Mouse (Mus musculus): ENCODE measurements around the gene Nipsnap1. TPM values are rescaled to one million over a fixed set of nuclear protein-coding genes. Genes with fewer than 3 reads are reported as not detected.

Nipsnap1 gene
- polyA plus RNA-seq, 1 experiment from 2014 or later: 136 TPM

- H3K9me3 ChIP-seq (ENCODE audit: low read length): no peaks in the 10 kb centered on the region
- no peaks in the 10 kb centered on the region for H3K27me3 ChIP-seq (ENCODE audit: insufficient read depth, low read length)
- ATAC-seq: peak; percentile 99
- H3K4me1 ChIP-seq (ENCODE audit: insufficient read depth): peaks cover 12% of the 10 kb centered on the region
- TF ChIP-seq EP300 (IDR thresholded peaks at IDR 0.05; ENCODE audit: low read depth): peak; percentile 51; the same call in 1 of the 2 replicates
- no peak for TF ChIP-seq CTCF (IDR thresholded peaks at IDR 0.05; ENCODE audit: low read depth)
- H3K4me3 ChIP-seq (ENCODE audit: low read depth, low read length): peak within 1 kb of the TSS; percentile 86
- peak within 1 kb of the TSS; percentile 89 for H3K4me2 ChIP-seq (ENCODE audit: low read depth, low read length)
- DNase-seq: peak; percentile 95
- WGBS (ENCODE audit: insufficient replicate concordance): under 1% methylated on average over 60 of the region's 60 CpGs
- H3K27ac ChIP-seq (ENCODE audit: low read depth): peak within 1 kb of the TSS; percentile 90
- peak within 1 kb of the TSS; percentile 94 for H3K9ac ChIP-seq (replicated peaks)
- no peaks in the 10 kb centered on the region for H3K36me3 ChIP-seq (replicated peaks; ENCODE audit: insufficient read depth, low read length)
Measured at GRCm38 (mm10) chr11:4849258-4849943, 24.4 kb upstream of the Nipsnap1 start, which contains the start of gene Nf2. Gene Nf2, minus strand, starts transcription at chr11:4849536.

GRCm38 (mm10) chr11:4850404-4850803 is 23.3 kb upstream of the Nipsnap1 start:
- Histone ChIP-seq H3K4me3 (ENCODE audit: low read depth, low read length) (no peak overlapping the region), H3K36me3 (replicated peaks; ENCODE audit: insufficient read depth, low read length) (no peaks in the 10 kb centered on the region), H3K4me2 (ENCODE audit: low read depth, low read length) (no peak overlapping the region), H3K4me1 (ENCODE audit: insufficient read depth) (peaks cover 12% of the 10 kb centered on the region), H3K9ac (replicated peaks) (no peak overlapping the region), H3K9me3 (ENCODE audit: low read length) (no peaks in the 10 kb centered on the region), H3K27me3 (ENCODE audit: insufficient read depth, low read length) (no peaks in the 10 kb centered on the region), H3K27ac (ENCODE audit: low read depth) (no peak overlapping the region)
- DNase-seq (no peak), ATAC-seq (no peak)
- TF ChIP-seq EP300 (IDR thresholded peaks at IDR 0.05; ENCODE audit: low read depth): no peak
- 93% methylated on average over 2 of the region's 2 CpGs for WGBS (ENCODE audit: insufficient replicate concordance)

GRCm38 (mm10) chr11:4853021-4853420 is 20.7 kb upstream of the Nipsnap1 start:
- TF ChIP-seq EP300 (IDR thresholded peaks at IDR 0.05; ENCODE audit: low read depth) (no peak), CTCF (IDR thresholded peaks at IDR 0.05; ENCODE audit: low read depth) (peak; percentile 20; the same call in 1 of the 2 replicates)
- H3K4me3 ChIP-seq (ENCODE audit: low read depth, low read length): no peak overlapping the region
- H3K36me3 ChIP-seq (replicated peaks; ENCODE audit: insufficient read depth, low read length): no peaks in the 10 kb centered on the region
- H3K9ac ChIP-seq (replicated peaks): no peak overlapping the region
- ATAC-seq (no peak), DNase-seq (no peak)
- H3K9me3 ChIP-seq (ENCODE audit: low read length): no peaks in the 10 kb centered on the region
- H3K4me2 ChIP-seq (ENCODE audit: low read depth, low read length): no peak overlapping the region
- H3K27me3 ChIP-seq (ENCODE audit: insufficient read depth, low read length): no peaks in the 10 kb centered on the region
- peaks cover under 1% of the 10 kb centered on the region for H3K4me1 ChIP-seq (ENCODE audit: insufficient read depth)
- no peak overlapping the region for H3K27ac ChIP-seq (ENCODE audit: low read depth)

- no peak for DNase-seq
- Histone ChIP-seq H3K4me1 (ENCODE audit: insufficient read depth) (no peaks in the 10 kb centered on the region), H3K4me3 (ENCODE audit: low read depth, low read length) (no peak overlapping the region), H3K27me3 (ENCODE audit: insufficient read depth, low read length) (no peaks in the 10 kb centered on the region), H3K9ac (replicated peaks) (no peak overlapping the region), H3K9me3 (ENCODE audit: low read length) (no peaks in the 10 kb centered on the region), H3K36me3 (replicated peaks; ENCODE audit: insufficient read depth, low read length) (no peaks in the 10 kb centered on the region), H3K27ac (ENCODE audit: low read depth) (no peak overlapping the region), H3K4me2 (ENCODE audit: low read depth, low read length) (no peak overlapping the region)
- TF ChIP-seq EP300 (IDR thresholded peaks at IDR 0.05; ENCODE audit: low read depth) (no peak), CTCF (IDR thresholded peaks at IDR 0.05; ENCODE audit: low read depth) (no peak)
- ATAC-seq: no peak
- WGBS (ENCODE audit: insufficient replicate concordance): 80% methylated on average over 5 of the region's 5 CpGs
Measured at GRCm38 (mm10) chr11:4854181-4854580, 19.6 kb upstream of the Nipsnap1 start.

GRCm38 (mm10) chr11:4858416-4858815 is 15.3 kb upstream of the Nipsnap1 start:
- TF ChIP-seq CTCF (IDR thresholded peaks at IDR 0.05; ENCODE audit: low read depth) (no peak), EP300 (IDR thresholded peaks at IDR 0.05; ENCODE audit: low read depth) (no peak)
- Histone ChIP-seq H3K9ac (replicated peaks) (no peak overlapping the region), H3K27ac (ENCODE audit: low read depth) (no peak overlapping the region), H3K27me3 (ENCODE audit: insufficient read depth, low read length) (no peaks in the 10 kb centered on the region), H3K4me2 (ENCODE audit: low read depth, low read length) (no peak overlapping the region), H3K36me3 (replicated peaks; ENCODE audit: insufficient read depth, low read length) (no peaks in the 10 kb centered on the region), H3K4me3 (ENCODE audit: low read depth, low read length) (no peak overlapping the region), H3K9me3 (ENCODE audit: low read length) (no peaks in the 10 kb centered on the region), H3K4me1 (ENCODE audit: insufficient read depth) (no peaks in the 10 kb centered on the region)
- 52% methylated on average over 2 of the region's 2 CpGs for WGBS (ENCODE audit: insufficient replicate concordance)
- ATAC-seq (no peak), DNase-seq (no peak)

GRCm38 (mm10) chr11:4860986-4861385 is 12.8 kb upstream of the Nipsnap1 start:
- Histone ChIP-seq H3K9me3 (ENCODE audit: low read length) (no peaks in the 10 kb centered on the region), H3K36me3 (replicated peaks; ENCODE audit: insufficient read depth, low read length) (no peaks in the 10 kb centered on the region), H3K27ac (ENCODE audit: low read depth) (no peak overlapping the region), H3K9ac (replicated peaks) (no peak overlapping the region), H3K4me2 (ENCODE audit: low read depth, low read length) (no peak overlapping the region), H3K27me3 (ENCODE audit: insufficient read depth, low read length) (no peaks in the 10 kb centered on the region), H3K4me1 (ENCODE audit: insufficient read depth) (no peaks in the 10 kb centered on the region), H3K4me3 (ENCODE audit: low read depth, low read length) (no peak overlapping the region)
- no peak for ATAC-seq
- DNase-seq: no peak
- WGBS (ENCODE audit: insufficient replicate concordance): 52% methylated on average over 1 of the region's 1 CpGs
- TF ChIP-seq EP300 (IDR thresholded peaks at IDR 0.05; ENCODE audit: low read depth) (no peak), CTCF (IDR thresholded peaks at IDR 0.05; ENCODE audit: low read depth) (no peak)

All from liver, postnatal 0 days (tissue).